8 mouse cellular contexts compared by ENCODE assay signal in genomic region chr8:120488636-120489131, GRCm38 (mm10).
DNase-seq lines count a peak whose midpoint lies in the region; ATAC-seq and TF ChIP-seq lines count a peak whose summit lies in the region.

No protein-coding gene starts in this region.

- peak; percentile 44; the same call in 1 of the 2 replicates for TF ChIP-seq POLR2A in brain, embryonic 14.5 days (IDR thresholded peaks at IDR 0.05; ENCODE audit: borderline replicate concordance, extremely low read depth, insufficient read depth, insufficient read length, poor library complexity, severe bottlenecking)

- no peaks in the 10 kb centered on the region for H3K27me3 ChIP-seq in heart, embryonic 15.5 days
- H3K27me3 ChIP-seq in limb, embryonic 12.5 days: peaks cover 86% of the 10 kb centered on the region
- H3K27me3 ChIP-seq in neural tube, embryonic 11.5 days (ENCODE audit: control insufficient read depth, insufficient read depth, low read length): no peaks in the 10 kb centered on the region

- no peaks in the 10 kb centered on the region for H3K9me3 ChIP-seq in heart, embryonic 15.5 days (replicated peaks)
- no peaks in the 10 kb centered on the region for H3K9me3 ChIP-seq in limb, embryonic 12.5 days
- H3K9me3 ChIP-seq in neural tube, embryonic 11.5 days (ENCODE audit: control insufficient read depth, low read length): no peaks in the 10 kb centered on the region

- peak overlapping the region; percentile 92 for H3K27ac ChIP-seq in heart, embryonic 15.5 days
- no peak overlapping the region for H3K27ac ChIP-seq in limb, embryonic 12.5 days
- peak overlapping the region; percentile 99 for H3K27ac ChIP-seq in neural tube, embryonic 11.5 days (ENCODE audit: low read depth, low read length)

- intact Hi-C loops in left cerebral cortex, postnatal 4 days (cut with DNase I): no loop called here
- intact Hi-C loops in left cerebral cortex, postnatal 14 days (cut with DNase I): loop anchor here (1.0 to 5.0 kb wide), 5 partner anchors 46 to 196 kb away; no protein-coding TSS in a partner anchor

- 0% methylated on average over 25 of the region's 25 CpGs for WGBS in heart, embryonic 15.5 days
- under 1% methylated on average over 25 of the region's 25 CpGs for WGBS in limb, embryonic 12.5 days
- WGBS in neural tube, embryonic 11.5 days: under 1% methylated on average over 24 of the region's 25 CpGs

- DNase-seq in left cerebral cortex, postnatal 4 days: peak; percentile 50
- DNase-seq in left cerebral cortex, adult 8-10 months (ENCODE audit: low spot score in 2 of 2): no peak
- DNase-seq in brain, embryonic 14.5 days (ENCODE audit: low read depth): no peak
- DNase-seq in neural tube, embryonic 11.5 days (ENCODE audit: low spot score): peak; percentile 53
- no peak for DNase-seq in layer of hippocampus, adult 8-10 months (ENCODE audit: low spot score in 2 of 2)
- DNase-seq in left cerebral cortex, postnatal 14 days (ENCODE audit: low spot score in 2 of 2): no peak

- no peak for TF ChIP-seq CTCF in brain, embryonic 14.5 days (IDR thresholded peaks at IDR 0.05; ENCODE audit: borderline replicate concordance, extremely low read depth, insufficient read depth, insufficient read length)

- H3K9ac ChIP-seq in heart, embryonic 15.5 days: peak overlapping the region; percentile 70
- H3K9ac ChIP-seq in limb, embryonic 12.5 days (replicated peaks): peak overlapping the region; percentile 74; the same call in 1 of the 2 replicates
- H3K9ac ChIP-seq in neural tube, embryonic 11.5 days (ENCODE audit: low read length): peak overlapping the region; percentile 95

- peak overlapping the region; percentile 87 for H3K4me3 ChIP-seq in heart, embryonic 15.5 days
- H3K4me3 ChIP-seq in limb, embryonic 12.5 days (replicated peaks): peak overlapping the region; percentile 73
- peak overlapping the region; percentile 90 for H3K4me3 ChIP-seq in neural tube, embryonic 11.5 days (ENCODE audit: low read depth, low read length)

- H3K36me3 ChIP-seq in heart, embryonic 15.5 days: no peaks in the 10 kb centered on the region
- H3K36me3 ChIP-seq in limb, embryonic 12.5 days: no peaks in the 10 kb centered on the region
- no peaks in the 10 kb centered on the region for H3K36me3 ChIP-seq in neural tube, embryonic 11.5 days (ENCODE audit: control insufficient read depth, insufficient read depth, low read length)

- peak overlapping the region; percentile 93 for H3K4me2 ChIP-seq in heart, embryonic 15.5 days
- peak overlapping the region; percentile 99 for H3K4me2 ChIP-seq in limb, embryonic 12.5 days
- peak overlapping the region; percentile 89 for H3K4me2 ChIP-seq in neural tube, embryonic 11.5 days (ENCODE audit: low read depth)

- no peak for ATAC-seq in heart, embryonic 15.5 days (replicated peaks; ENCODE audit: insufficient number of reproducible peaks, insufficient read depth, low FRiP score, low read depth)
- ATAC-seq in limb, embryonic 12.5 days (ENCODE audit: insufficient number of reproducible peaks, insufficient read depth, low FRiP score, low TSS enrichment, low read depth): no peak
- ATAC-seq in neural tube, embryonic 11.5 days (ENCODE audit: insufficient read depth, low FRiP score, low TSS enrichment): no peak

- peaks cover 77% of the 10 kb centered on the region for H3K4me1 ChIP-seq in heart, embryonic 15.5 days (replicated peaks)
- H3K4me1 ChIP-seq in limb, embryonic 12.5 days (replicated peaks): peaks cover 94% of the 10 kb centered on the region
- peaks cover 69% of the 10 kb centered on the region for H3K4me1 ChIP-seq in neural tube, embryonic 11.5 days (ENCODE audit: control insufficient read depth, insufficient read depth, low read length)

Comparison
In these comparisons a context has a peak if more than half of its experiments do, and no peak if none do; other contexts are left out.
1. DNase-seq: peak in left cerebral cortex, postnatal 4 days (single experiment) and neural tube, embryonic 11.5 days (single experiment); none in left cerebral cortex, adult 8-10 months (0 of 2), brain, embryonic 14.5 days (single experiment), layer of hippocampus, adult 8-10 months (0 of 2) and left cerebral cortex, postnatal 14 days (0 of 2).
2. Peak in every context shown above with its lines, with median percentiles within 50 percentile points of each other: H3K4me2 ChIP-seq, H3K4me3 ChIP-seq and H3K9ac ChIP-seq.